Mouse (Mus musculus) cerebellum, adult 2 months (tissue): Measurements from ENCODE around the gene Aph1a.

Experiments
- CTCF ChIP-seq: fragments of 200-500 bp; IDR thresholded peaks from 2 replicates; pipeline ENCODE4 v1.5.1; 2011; ENCODE audit warnings: low read depth, mild to moderate bottlenecking, control low read depth, low read length, moderate library complexity, borderline replicate concordance; ENCODE audit not compliant: insufficient read depth
- POLR2A ChIP-seq: fragments of 200-500 bp; IDR thresholded peaks from 2 replicates; pipeline ENCODE4 v1.6.1; 2011; ENCODE audit warnings: low read length, control low read depth, borderline replicate concordance; ENCODE audit not compliant: insufficient read depth

- TF ChIP-seq CTCF: no peak
- no peak for TF ChIP-seq POLR2A
Observed at GRCm38 (mm10) chr3:95884400-95884799, 9.4 kb upstream of the Aph1a start.
